Mouse (Mus musculus) adipose tissue, adult 10 weeks (tissue): Measurements from ENCODE around the gene Abhd17b. TPM values are rescaled to one million over a fixed set of nuclear protein-coding genes. Genes with fewer than 3 reads are reported as not detected.

ENCODE experiments used
- polyA plus RNA-seq: library from polyadenylated mRNA; stranded (reverse); fragments of 350-450 nt; fragmentation: Illumina TruSeq; extraction: RNeasy Lipid Tissue Mini Kit (QIAGEN cat#74804); gene quantifications from one replicate; pipeline ENCODE4 v1.2.3, GENCODE M21; 2014; ENCODE audit warnings: low read depth, low replicate concordance

Abhd17b gene
- 19.9 TPM for polyA plus RNA-seq

DNA sequence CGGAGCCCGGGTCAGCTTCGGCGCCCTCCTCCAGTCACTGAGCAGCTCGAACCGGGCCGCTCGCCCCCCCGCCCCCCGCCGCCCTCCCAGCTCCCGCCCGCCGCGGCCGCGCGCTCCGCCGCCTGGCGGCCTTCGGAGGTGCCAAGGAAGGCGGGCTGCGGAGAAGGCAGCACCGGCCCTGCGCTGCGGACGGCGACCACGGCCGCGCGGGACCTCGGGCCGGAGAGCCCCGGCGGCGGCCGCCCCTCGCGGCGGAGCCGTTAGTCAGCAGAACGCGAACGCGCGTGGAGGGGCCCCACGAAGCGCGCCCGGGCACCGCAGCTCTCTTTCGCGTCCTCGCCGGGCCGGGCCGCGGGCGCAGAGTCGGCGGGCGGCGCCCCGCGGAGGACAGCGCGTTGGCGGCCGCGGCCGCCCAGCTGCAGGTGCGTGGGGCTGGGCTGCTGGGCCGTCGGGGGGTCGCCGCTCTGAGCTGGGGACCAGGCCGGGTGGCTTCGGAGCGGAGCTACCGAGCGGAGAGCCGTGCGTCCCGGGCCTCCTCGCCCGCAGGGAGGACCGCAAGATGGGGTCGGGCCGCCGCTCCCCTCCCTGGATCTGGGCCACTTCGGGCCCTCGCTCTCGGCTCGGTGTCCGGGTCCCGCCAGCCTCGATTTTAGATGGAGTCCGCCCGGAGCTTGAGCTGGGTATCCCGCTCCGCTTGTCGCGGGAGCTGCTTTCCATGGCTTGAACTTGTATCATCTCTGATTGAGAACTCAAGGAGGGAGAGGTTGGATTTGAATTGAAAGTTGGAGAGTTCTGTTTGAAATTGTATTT, at the start of gene Abhd17b:
Gene Abhd17b, plus strand, starts transcription at position 14 of the 810 bp plus-strand sequence.

GRCm38 (mm10) chr19:21652285-21653171, 457 bp upstream of the Abhd17b start, which contains the start of gene 1110059E24Rik:
Gene 1110059E24Rik, minus strand, starts transcription at chr19:21652976.

Other genes starting within 250 kb of the Abhd17b start
- 20.2 TPM for gene Gda, start 179.7 kb upstream of the Abhd17b start, polyA plus RNA-seq
- 30.0 TPM for gene 1110059E24Rik, start 209 bp upstream of the Abhd17b start, polyA plus RNA-seq
- 5.6 TPM for gene Cemip2, start 125.2 kb downstream of the Abhd17b start, polyA plus RNA-seq